Comparison of ENCODE assay signal across 8 mouse cellular contexts in the genomic region with DNA sequence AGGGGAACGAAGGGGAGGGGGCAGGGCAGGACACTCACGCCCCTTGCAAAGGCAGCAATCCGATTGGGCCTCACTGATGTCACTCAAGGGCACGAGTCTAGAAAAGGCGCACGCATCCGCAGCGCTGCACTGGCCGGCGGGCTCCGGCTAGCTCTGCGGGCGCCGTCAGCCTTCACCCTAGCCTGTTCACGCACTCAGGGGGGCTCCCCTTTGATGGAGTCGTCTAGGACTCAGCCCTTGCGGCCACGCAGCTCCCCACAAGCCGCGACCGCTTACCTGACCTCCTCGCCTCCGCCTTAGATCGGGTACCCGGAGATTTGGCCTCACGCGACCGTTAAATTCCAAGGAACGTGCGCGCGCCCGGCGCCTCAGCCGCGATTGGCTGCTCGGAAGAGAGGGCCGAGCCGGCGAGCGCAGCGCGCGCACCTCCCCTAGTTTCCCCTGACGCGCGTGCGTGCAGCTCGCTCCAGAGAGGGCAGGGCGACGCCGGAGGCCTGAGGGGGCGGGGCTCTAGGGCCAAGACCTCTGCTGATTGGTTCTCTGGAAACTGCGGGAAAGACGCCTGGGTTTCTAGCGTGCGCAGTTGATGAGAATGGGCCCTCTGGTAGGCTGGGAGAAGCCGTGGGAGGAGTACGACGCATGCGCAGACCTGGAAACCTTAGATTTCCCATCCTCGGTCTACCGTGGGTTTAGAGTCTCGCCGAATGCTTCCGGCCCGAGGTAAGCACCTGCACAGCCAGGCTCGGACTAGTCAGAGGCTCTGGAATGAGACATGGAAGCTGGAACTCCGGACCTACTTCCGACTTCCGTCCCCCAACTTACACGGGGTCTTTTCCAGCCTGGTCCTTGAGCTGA. TPM values are rescaled to one million over a fixed set of nuclear protein-coding genes. Genes with fewer than 3 reads are reported as not detected.
A peak's percentile ranks its signal among the peaks of the same experiment; 100 is the strongest.
DNase-seq lines count a peak whose midpoint lies in the region; ATAC-seq and TF ChIP-seq lines count a peak whose summit lies in the region.

A gene (minus strand): TSS at position 463 of the 855 bp plus-strand sequence.
A gene (plus strand): TSS at position 580 of the 855 bp plus-strand sequence.

- under 1% methylated on average over 72 of the region's 72 CpGs for WGBS in embryonic facial prominence, embryonic 13.5 days
- under 1% methylated on average over 72 of the region's 72 CpGs for WGBS in kidney, adult 2 months
- under 1% methylated on average over 72 of the region's 72 CpGs for WGBS in limb, embryonic 12.5 days
- under 1% methylated on average over 72 of the region's 72 CpGs for WGBS in midbrain, embryonic 15.5 days
- WGBS in spleen, adult 2 months = under 1% methylated on average over 72 of the region's 72 CpGs

- H3K9me3 ChIP-seq in embryonic facial prominence, embryonic 13.5 days = no peaks in the 10 kb centered on the region
- H3K9me3 ChIP-seq in limb, embryonic 12.5 days = no peaks in the 10 kb centered on the region
- H3K9me3 ChIP-seq in midbrain, embryonic 15.5 days = no peaks in the 10 kb centered on the region

- H3K36me3 ChIP-seq in embryonic facial prominence, embryonic 13.5 days = peaks cover 5% of the 10 kb centered on the region; the same call in 1 of the 2 replicates
- H3K36me3 ChIP-seq in kidney, adult 2 months (ENCODE audit: control insufficient read depth, insufficient read depth, low read length) = no peaks in the 10 kb centered on the region
- peaks cover 16% of the 10 kb centered on the region for H3K36me3 ChIP-seq in limb, embryonic 12.5 days
- H3K36me3 ChIP-seq in midbrain, embryonic 15.5 days (replicated peaks) = no peaks in the 10 kb centered on the region
- no peaks in the 10 kb centered on the region for H3K36me3 ChIP-seq in spleen, adult 2 months (ENCODE audit: control insufficient read depth, insufficient read depth, low read length)

- H3K9ac ChIP-seq in embryonic facial prominence, embryonic 13.5 days = peak within 1 kb of the TSS; percentile 83
- H3K9ac ChIP-seq in limb, embryonic 12.5 days (replicated peaks) = peak within 1 kb of the TSS; percentile 77
- H3K9ac ChIP-seq in midbrain, embryonic 15.5 days = peak within 1 kb of the TSS; percentile 69

- H3K27me3 ChIP-seq in embryonic facial prominence, embryonic 13.5 days = no peaks in the 10 kb centered on the region
- no peaks in the 10 kb centered on the region for H3K27me3 ChIP-seq in kidney, adult 2 months (replicated peaks; ENCODE audit: control insufficient read depth, insufficient read depth, low read length)
- no peaks in the 10 kb centered on the region for H3K27me3 ChIP-seq in limb, embryonic 12.5 days
- H3K27me3 ChIP-seq in midbrain, embryonic 15.5 days (replicated peaks) = no peaks in the 10 kb centered on the region
- H3K27me3 ChIP-seq in spleen, adult 2 months (ENCODE audit: control insufficient read depth, insufficient read depth, low read length) = no peaks in the 10 kb centered on the region

- peak within 1 kb of the TSS; percentile 69 for H3K4me3 ChIP-seq in embryonic facial prominence, embryonic 13.5 days
- H3K4me3 ChIP-seq in kidney, adult 2 months (ENCODE audit: insufficient read depth, low read depth, low read length) = peak within 1 kb of the TSS; percentile 74
- H3K4me3 ChIP-seq in limb, embryonic 12.5 days (replicated peaks) = peak within 1 kb of the TSS; percentile 69
- H3K4me3 ChIP-seq in midbrain, embryonic 15.5 days = peak within 1 kb of the TSS; percentile 74
- peak within 1 kb of the TSS; percentile 84 for H3K4me3 ChIP-seq in spleen, adult 2 months (ENCODE audit: extremely low read depth, insufficient read depth, insufficient read length)

- H3K27ac ChIP-seq in embryonic facial prominence, embryonic 13.5 days = peak within 1 kb of the TSS; percentile 96
- H3K27ac ChIP-seq in kidney, adult 2 months (ENCODE audit: insufficient read depth, low read depth, low read length) = peak within 1 kb of the TSS; percentile 83
- H3K27ac ChIP-seq in limb, embryonic 12.5 days = peak within 1 kb of the TSS; percentile 97
- H3K27ac ChIP-seq in midbrain, embryonic 15.5 days = peak within 1 kb of the TSS; percentile 97
- peak within 1 kb of the TSS; percentile 92 for H3K27ac ChIP-seq in spleen, adult 2 months (ENCODE audit: insufficient read depth, low read length)

- peak; percentile 98 for ATAC-seq in embryonic facial prominence, embryonic 13.5 days (ENCODE audit: insufficient number of reproducible peaks, insufficient read depth, low FRiP score, low TSS enrichment, low read depth)
- ATAC-seq in limb, embryonic 12.5 days (ENCODE audit: insufficient number of reproducible peaks, insufficient read depth, low FRiP score, low TSS enrichment, low read depth) = peak; percentile 98
- peak; percentile 98 for ATAC-seq in midbrain, embryonic 15.5 days (replicated peaks)

- peak within 1 kb of the TSS; percentile 86 for H3K4me2 ChIP-seq in embryonic facial prominence, embryonic 13.5 days
- H3K4me2 ChIP-seq in limb, embryonic 12.5 days = peak within 1 kb of the TSS; percentile 74
- peak within 1 kb of the TSS; percentile 94 for H3K4me2 ChIP-seq in midbrain, embryonic 15.5 days

- TF ChIP-seq CTCF in kidney, adult 2 months (conservative IDR thresholded peaks at IDR 0.05; ENCODE audit: insufficient read depth, insufficient read length, low read depth, low read length) = no peak
- TF ChIP-seq CTCF in spleen, adult 2 months (IDR thresholded peaks at IDR 0.05; ENCODE audit: extremely low read depth, insufficient read depth, insufficient read length, insufficient replicate concordance) = no peak

- peak; percentile 96 for TF ChIP-seq POLR2A in kidney, adult 2 months (IDR thresholded peaks at IDR 0.05; ENCODE audit: low read depth, low read length)
- peak; percentile 98 for TF ChIP-seq POLR2A in spleen, adult 2 months (IDR thresholded peaks at IDR 0.05; ENCODE audit: low read depth, low read length)

- H3K4me1 ChIP-seq in embryonic facial prominence, embryonic 13.5 days = peaks cover 16% of the 10 kb centered on the region
- peaks cover 9% of the 10 kb centered on the region; the same call in 1 of the 2 replicates for H3K4me1 ChIP-seq in kidney, adult 2 months (ENCODE audit: control insufficient read depth, insufficient read depth, low read length)
- peaks cover 14% of the 10 kb centered on the region for H3K4me1 ChIP-seq in limb, embryonic 12.5 days (replicated peaks)
- H3K4me1 ChIP-seq in midbrain, embryonic 15.5 days = peaks cover 18% of the 10 kb centered on the region
- H3K4me1 ChIP-seq in spleen, adult 2 months (ENCODE audit: control insufficient read depth, insufficient read depth, insufficient read length) = peaks cover 7% of the 10 kb centered on the region; the same call in 1 of the 2 replicates

- peak; percentile 100 for DNase-seq in 3134 (ENCODE audit: extremely low read depth, insufficient read length, low spot score)
- DNase-seq in adrenal gland, postnatal 36 days = peak; percentile 99 to 100
- peak; percentile 100 for DNase-seq in heart, adult 18-20 months
- peak; percentile 100 for DNase-seq in kidney, adult 2 months
- peak; percentile 99 for DNase-seq in spleen, adult 2 months (ENCODE audit: low read depth in 1 of 2, low spot score in 2 of 2)

RNA-seq across cellular contexts. Expression of the first gene that starts in this region (rescaled TPM):
- total RNA-seq in adrenal gland, postnatal 36 days (2021) = 10 to 100 TPM in 1 of 2 experiments, 1 to 10 TPM in 1; 6.8 to 10.4 TPM
- polyA plus RNA-seq in embryonic facial prominence, embryonic 13.5 days (2015; fragmentation: Nextera tagmentation; extraction: Ambion mirVana) = 12.5 and 14.0 TPM in 2 replicates
- 1 to 10 TPM; 3.9 to 5.5 TPM for total RNA-seq in heart, adult 18-20 months (2021)
- polyA plus RNA-seq in kidney, adult 2 months (2012; rRNA removed) = 2.5 and 3.1 TPM in 2 replicates
- 18.8 and 19.7 TPM in 2 replicates for polyA plus RNA-seq in limb, embryonic 12.5 days (2016; fragmentation: Nextera tagmentation; extraction: Ambion mirVana)
- polyA plus RNA-seq in midbrain, embryonic 15.5 days (2015; fragmentation: Nextera tagmentation; extraction: Ambion mirVana) = 14.2 and 14.8 TPM in 2 replicates
- 3.8 and 4.4 TPM in 2 replicates for polyA plus RNA-seq in spleen, adult 2 months (2012; rRNA removed)

RNA-seq across cellular contexts. Expression of the second gene that starts in this region (rescaled TPM):
- total RNA-seq in adrenal gland, postnatal 36 days (2021) = 10 to 100 TPM; 14.8 to 15.0 TPM
- polyA plus RNA-seq in embryonic facial prominence, embryonic 13.5 days (2015; fragmentation: Nextera tagmentation; extraction: Ambion mirVana) = 17.7 and 19.4 TPM in 2 replicates
- 10 to 100 TPM; 12.4 to 14.4 TPM for total RNA-seq in heart, adult 18-20 months (2021)
- 7.2 and 8.0 TPM in 2 replicates for polyA plus RNA-seq in kidney, adult 2 months (2012; rRNA removed)
- polyA plus RNA-seq in limb, embryonic 12.5 days (2016; fragmentation: Nextera tagmentation; extraction: Ambion mirVana) = 15.8 and 17.2 TPM in 2 replicates
- polyA plus RNA-seq in midbrain, embryonic 15.5 days (2015; fragmentation: Nextera tagmentation; extraction: Ambion mirVana) = 13.6 and 14.6 TPM in 2 replicates
- 2.7 and 4.2 TPM in 2 replicates for polyA plus RNA-seq in spleen, adult 2 months (2012; rRNA removed)

Comparison
In these comparisons a context has a peak if more than half of its experiments do, and no peak if none do; other contexts are left out.
1. Peak in every context shown above with its lines: DNase-seq, ATAC-seq, H3K4me3 ChIP-seq and H3K27ac ChIP-seq.